Comparison of ENCODE assay signal across 26 mouse cellular contexts in the genomic region with DNA sequence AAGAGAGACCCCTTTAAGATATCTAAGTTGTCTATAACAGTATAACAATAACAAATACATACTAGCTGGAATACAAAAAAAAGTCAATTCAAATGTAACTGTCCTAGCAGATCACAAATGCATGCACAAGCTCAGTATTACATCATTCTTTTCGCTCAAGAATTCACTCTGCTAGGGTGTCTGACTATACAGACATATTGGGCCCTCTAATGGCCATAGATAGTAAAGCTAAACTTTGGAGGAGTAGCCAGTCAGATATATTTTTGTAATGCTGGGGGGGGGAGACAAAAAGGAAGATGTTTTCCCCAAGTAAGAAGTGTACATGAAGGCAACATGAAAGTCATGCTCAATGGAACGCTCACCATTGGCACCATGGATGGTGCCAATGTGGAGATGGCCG. TPM values are rescaled to one million over a fixed set of nuclear protein-coding genes. Genes with fewer than 3 reads are reported as not detected.
DNase-seq lines count a peak whose midpoint lies in the region; ATAC-seq and TF ChIP-seq lines count a peak whose summit lies in the region.
"Had no signal": no experiment of that assay in that cellular context is flagged by ENCODE, and none has a peak within 500 bp of the region (broad histone marks: within the 10 kb centered on the region; RNA-seq: fewer than 3 reads in every experiment).

No protein-coding gene starts in this region.

- H3K27me3 ChIP-seq in kidney, postnatal 0 days (ENCODE audit: insufficient read depth, low read length) = no peaks in the 10 kb centered on the region
- no peaks in the 10 kb centered on the region for H3K27me3 ChIP-seq in spleen, adult 2 months (ENCODE audit: control insufficient read depth, insufficient read depth, low read length)
- no peaks in the 10 kb centered on the region for H3K27me3 ChIP-seq in embryonic facial prominence, embryonic 10.5 days (replicated peaks; ENCODE audit: low read depth, poor library complexity, severe bottlenecking)
- H3K27me3 ChIP-seq: embryonic facial prominence, embryonic 15.5 days; hindbrain, embryonic 15.5 days; liver, embryonic 13.5 days had no signal

- 82% methylated on average over 3 of the region's 3 CpGs for WGBS in kidney, postnatal 0 days
- 81% methylated on average over 3 of the region's 3 CpGs for WGBS in spleen, adult 2 months
- 86% methylated on average over 3 of the region's 3 CpGs for WGBS in embryonic facial prominence, embryonic 10.5 days

- no peak overlapping the region for H3K4me3 ChIP-seq in kidney, postnatal 0 days (replicated peaks; ENCODE audit: low read depth, low read length)
- H3K4me3 ChIP-seq in spleen, adult 2 months (ENCODE audit: extremely low read depth, insufficient read depth, insufficient read length) = no peak overlapping the region
- H3K4me3 ChIP-seq in embryonic facial prominence, embryonic 10.5 days = no peak overlapping the region
- H3K4me3 ChIP-seq: embryonic facial prominence, embryonic 15.5 days; heart, embryonic 12.5 days; hindbrain, embryonic 15.5 days; liver, embryonic 13.5 days had no signal

- no peak for TF ChIP-seq POLR2A in spleen, adult 2 months (IDR thresholded peaks at IDR 0.05; ENCODE audit: low read depth, low read length)

- no peak for DNase-seq in kidney, postnatal 0 days (ENCODE audit: low spot score)
- no peak for DNase-seq in kidney, postnatal 10 days
- no peak for DNase-seq in spleen, adult 2 months (ENCODE audit: low read depth in 1 of 2, low spot score in 2 of 2)
- no peak for DNase-seq in spleen, adult 18-20 months
- peak; percentile 7 for DNase-seq in induced T-regulatory cell, adult 2 months (ENCODE audit: low read depth)
- no peak for DNase-seq in embryonic facial prominence, embryonic 10.5 days (ENCODE audit: low spot score)
- no peak for DNase-seq in heart, postnatal 4 days
- DNase-seq: adrenal gland, postnatal 36 days; cerebellum, adult 11-12 months; cerebellum, postnatal 14 days; embryo, embryonic 11 days; forebrain, postnatal 0 days; heart, postnatal 14 days; kidney, adult 18-20 months; kidney, postnatal 14 days; liver, embryonic 13.5 days; lung, postnatal 10 days; right cerebral cortex, postnatal 25 days; thymus, postnatal 36 days had no signal

- no peaks in the 10 kb centered on the region for H3K4me1 ChIP-seq in kidney, postnatal 0 days (replicated peaks; ENCODE audit: insufficient read depth, low read length)
- H3K4me1 ChIP-seq in spleen, adult 2 months (ENCODE audit: control insufficient read depth, insufficient read depth, insufficient read length) = peaks cover 14% of the 10 kb centered on the region
- no peaks in the 10 kb centered on the region for H3K4me1 ChIP-seq in embryonic facial prominence, embryonic 10.5 days
- H3K4me1 ChIP-seq: embryonic facial prominence, embryonic 15.5 days; heart, embryonic 12.5 days; hindbrain, embryonic 15.5 days; liver, embryonic 13.5 days had no signal

- no peak for ATAC-seq in kidney, postnatal 0 days (replicated peaks; ENCODE audit: low FRiP score, low read depth)
- ATAC-seq: forebrain, postnatal 0 days had no signal

- H3K36me3 ChIP-seq in kidney, postnatal 0 days (ENCODE audit: insufficient read depth, low read length) = no peaks in the 10 kb centered on the region
- no peaks in the 10 kb centered on the region for H3K36me3 ChIP-seq in spleen, adult 2 months (ENCODE audit: control insufficient read depth, insufficient read depth, low read length)
- no peaks in the 10 kb centered on the region for H3K36me3 ChIP-seq in embryonic facial prominence, embryonic 10.5 days (replicated peaks)
- H3K36me3 ChIP-seq: embryonic facial prominence, embryonic 15.5 days; heart, embryonic 12.5 days; hindbrain, embryonic 15.5 days; liver, embryonic 13.5 days had no signal

- peak; percentile 26; the same call in 1 of the 2 replicates for TF ChIP-seq CTCF in kidney, postnatal 0 days (IDR thresholded peaks at IDR 0.05; ENCODE audit: low read depth)
- no peak for TF ChIP-seq CTCF in spleen, adult 2 months (IDR thresholded peaks at IDR 0.05; ENCODE audit: extremely low read depth, insufficient read depth, insufficient read length, insufficient replicate concordance)

- H3K27ac ChIP-seq in kidney, postnatal 0 days = no peak overlapping the region
- H3K27ac ChIP-seq in spleen, adult 2 months (ENCODE audit: insufficient read depth, low read length) = peak overlapping the region; percentile 94
- H3K27ac ChIP-seq in embryonic facial prominence, embryonic 10.5 days (replicated peaks) = no peak overlapping the region
- H3K27ac ChIP-seq: embryonic facial prominence, embryonic 15.5 days; hindbrain, embryonic 15.5 days; liver, embryonic 13.5 days had no signal

- H3K9me3 ChIP-seq in kidney, postnatal 0 days (replicated peaks; ENCODE audit: low read length) = no peaks in the 10 kb centered on the region
- H3K9me3 ChIP-seq in embryonic facial prominence, embryonic 10.5 days = no peaks in the 10 kb centered on the region
- H3K9me3 ChIP-seq: embryonic facial prominence, embryonic 15.5 days; heart, embryonic 12.5 days; hindbrain, embryonic 15.5 days; liver, embryonic 13.5 days had no signal

- no peak overlapping the region for H3K9ac ChIP-seq in kidney, postnatal 0 days (ENCODE audit: low read depth, low read length)
- H3K9ac ChIP-seq: embryonic facial prominence, embryonic 15.5 days; forebrain, postnatal 0 days; heart, embryonic 12.5 days; hindbrain, embryonic 15.5 days; liver, embryonic 13.5 days had no signal

- no peak overlapping the region for H3K4me2 ChIP-seq in kidney, postnatal 0 days (ENCODE audit: low read length)
- H3K4me2 ChIP-seq: embryonic facial prominence, embryonic 15.5 days; heart, embryonic 12.5 days; hindbrain, embryonic 15.5 days; liver, embryonic 13.5 days had no signal

RNA-seq across cellular contexts. Expression of a gene that starts 5.1 kb away (rescaled TPM):
- 66.7 and 69.8 TPM in 2 replicates for polyA plus RNA-seq in kidney, postnatal 0 days (2015; fragmentation: Nextera tagmentation; extraction: Ambion mirVana)
- 4.1 and 5.4 TPM in 2 replicates for polyA plus RNA-seq in spleen, adult 2 months (2012; rRNA removed)
- polyA plus RNA-seq in embryonic facial prominence, embryonic 10.5 days (2016; fragmentation: Nextera tagmentation; extraction: Ambion mirVana) = 58.5 and 59.5 TPM in 2 replicates
- 10 to 100 TPM; 88.3 to 89.9 TPM for total RNA-seq in heart, postnatal 4 days (2021)

RNA-seq across cellular contexts. Expression of a gene that starts 17.7 kb away (rescaled TPM):
- polyA plus RNA-seq in kidney, postnatal 0 days (2015; fragmentation: Nextera tagmentation; extraction: Ambion mirVana) = not detected in 2 replicates
- not detected in 2 replicates for polyA plus RNA-seq in spleen, adult 2 months (2012; rRNA removed)
- polyA plus RNA-seq in embryonic facial prominence, embryonic 10.5 days (2016; fragmentation: Nextera tagmentation; extraction: Ambion mirVana) = not detected in 2 replicates
- not detected for total RNA-seq in heart, postnatal 4 days (2021)
- total RNA-seq: adrenal gland, postnatal 36 days; forebrain, postnatal 0 days; gastrocnemius, postnatal 4 days; heart, postnatal 14 days; left cerebral cortex, adult 18-20 months had no signal
- polyA plus RNA-seq: C2C12; embryonic facial prominence, embryonic 15.5 days; forebrain, postnatal 0 days; heart, embryonic 12.5 days; hindbrain, embryonic 15.5 days; limb, embryonic 11.5 days; liver, embryonic 13.5 days had no signal

RNA-seq across cellular contexts. Expression of a gene that starts 54.1 kb away (rescaled TPM):
- 42.5 and 46.1 TPM in 2 replicates for polyA plus RNA-seq in kidney, postnatal 0 days (2015; fragmentation: Nextera tagmentation; extraction: Ambion mirVana)
- 1.9 and 2.0 TPM in 2 replicates for polyA plus RNA-seq in spleen, adult 2 months (2012; rRNA removed)
- polyA plus RNA-seq in embryonic facial prominence, embryonic 10.5 days (2016; fragmentation: Nextera tagmentation; extraction: Ambion mirVana) = 9.8 and 10.7 TPM in 2 replicates
- 1 to 10 TPM; 5.4 to 6.1 TPM for total RNA-seq in heart, postnatal 4 days (2021)
